Mouse (Mus musculus) brain, embryonic 18.5 days (tissue): ENCODE results near the gene Rxra.
A peak's percentile ranks its signal among the peaks of the same experiment; 100 is the strongest.

ENCODE experiments used
- DNase-seq: peaks from one replicate; pipeline ENCODE4 v3.0.0-alpha.2; 2012; ENCODE audit warnings: low read depth, low spot score

Gene Rxra

GRCm38 (mm10) chr2:27762920-27763780, 86.9 kb downstream of the Rxra start:
- DNase-seq: no peak

- no peak for DNase-seq
Measured at GRCm38 (mm10) chr2:27764256-27764936, 88.2 kb downstream of the Rxra start.

- peak; percentile 56 for DNase-seq
Measured at GRCm38 (mm10) chr2:27764937-27765319, 88.7 kb downstream of the Rxra start.

- DNase-seq: no peak
Measured at GRCm38 (mm10) chr2:27767773-27768172, 91.5 kb downstream of the Rxra start.

- no peak for DNase-seq
Measured at GRCm38 (mm10) chr2:27769701-27770100, 93.5 kb downstream of the Rxra start.

- DNase-seq: peak; percentile 37
Measured at GRCm38 (mm10) chr2:27770205-27770604, 94.0 kb downstream of the Rxra start.

GRCm38 (mm10) chr2:27771936-27772335, 95.7 kb downstream of the Rxra start:
- DNase-seq: no peak

- DNase-seq: no peak
Measured at GRCm38 (mm10) chr2:27772841-27773388, 96.7 kb downstream of the Rxra start.

GRCm38 (mm10) chr2:27773980-27774730, 97.9 kb downstream of the Rxra start:
- DNase-seq: no peak

- no peak for DNase-seq
Measured at GRCm38 (mm10) chr2:27775006-27775405, 98.8 kb downstream of the Rxra start.

- no peak for DNase-seq
Measured at GRCm38 (mm10) chr2:27775625-27776024, 99.4 kb downstream of the Rxra start.

GRCm38 (mm10) chr2:27777756-27778155, 101.5 kb downstream of the Rxra start:
- no peak for DNase-seq

- no peak for DNase-seq
Measured at GRCm38 (mm10) chr2:27778289-27778688, 102.0 kb downstream of the Rxra start.

GRCm38 (mm10) chr2:27779291-27779866, 103.1 kb downstream of the Rxra start:
- no peak for DNase-seq

GRCm38 (mm10) chr2:27780162-27780561, 103.9 kb downstream of the Rxra start:
- no peak for DNase-seq

GRCm38 (mm10) chr2:27785363-27785762, 109.1 kb downstream of the Rxra start:
- DNase-seq: no peak

- DNase-seq: no peak
Measured at GRCm38 (mm10) chr2:27785973-27786417, 109.8 kb downstream of the Rxra start.

GRCm38 (mm10) chr2:27791571-27791970, 115.3 kb downstream of the Rxra start:
- no peak for DNase-seq

GRCm38 (mm10) chr2:27799018-27799417, 122.8 kb downstream of the Rxra start:
- no peak for DNase-seq

- DNase-seq: no peak
Measured at GRCm38 (mm10) chr2:27801041-27801440, 124.8 kb downstream of the Rxra start.

GRCm38 (mm10) chr2:27802493-27802892, 126.3 kb downstream of the Rxra start:
- DNase-seq: no peak
